Mouse (Mus musculus) embryonic facial prominence, embryonic 10.5 days (tissue): ENCODE results near the gene Trcg1. TPM values are rescaled to one million over a fixed set of nuclear protein-coding genes. Genes with fewer than 3 reads are reported as not detected.

Experiments used
- DNase-seq: peaks from one replicate; pipeline ENCODE4 v3.0.0-alpha.2; 2017; ENCODE audit warnings: low spot score
- H3K27ac ChIP-seq: fragments of 300-500 bp; sonication (generic); replicated peaks from 2 replicates; pipeline ENCODE4 v1.5.1; 2016; ENCODE audit warnings: mild to moderate bottlenecking
- H3K27me3 ChIP-seq: fragments of 300-500 bp; sonication (generic); replicated peaks from 2 replicates; pipeline ENCODE4 v1.6.1; 2016; ENCODE audit warnings: low read depth, mild to moderate bottlenecking; ENCODE audit not compliant: poor library complexity, severe bottlenecking
- H3K36me3 ChIP-seq: fragments of 300-500 bp; sonication (generic); replicated peaks from 2 replicates; pipeline ENCODE4 v1.6.1; 2016; ENCODE audit warnings: mild to moderate bottlenecking, moderate library complexity
- H3K4me1 ChIP-seq: fragments of 300-500 bp; sonication (generic); 2 replicates; pipeline ENCODE4 v1.6.1; 2016
- H3K4me3 ChIP-seq: fragments of 300-500 bp; sonication (generic); 2 replicates; pipeline ENCODE4 v1.5.1; 2016; ENCODE audit warnings: mild to moderate bottlenecking, moderate library complexity
- H3K9me3 ChIP-seq: fragments of 300-500 bp; sonication (generic); 2 replicates; pipeline ENCODE4 v1.6.1; 2016; ENCODE audit warnings: mild to moderate bottlenecking
- WGBS: fragments of 180-500 bp; shearing (Covaris S2); methylation state at CpG from one replicate; pipeline ENCODE4 v1.1.7; 2016; 5-methylcytosine and 5-hydroxymethylcytosine counted together
- polyA plus RNA-seq: library from polyadenylated mRNA; unstranded; fragments of >200 nt; fragmentation: Nextera tagmentation; extraction: Ambion mirVana; gene quantifications from 2 replicates; pipeline ENCODE4 v1.2.1, GENCODE M21; 2016

Trcg1 gene
- polyA plus RNA-seq, 1 experiment from 2014 or later = 0.07 TPM

GRCm38 (mm10) chr9:57256861-57257260 lies 20.5 kb downstream of the Trcg1 start:
- H3K9me3 ChIP-seq = no peaks in the 10 kb centered on the region
- H3K4me3 ChIP-seq = no peak overlapping the region
- DNase-seq = no peak
- no peak overlapping the region for H3K27ac ChIP-seq
- WGBS = 95% methylated on average over 11 of the region's 11 CpGs
- H3K36me3 ChIP-seq = peaks cover 71% of the 10 kb centered on the region
- H3K4me1 ChIP-seq = peaks cover 27% of the 10 kb centered on the region
- H3K27me3 ChIP-seq = peaks cover 6% of the 10 kb centered on the region; the same call in 1 of the 2 replicates

- Histone ChIP-seq H3K27ac (no peak overlapping the region), H3K9me3 (no peaks in the 10 kb centered on the region), H3K36me3 (peaks cover 63% of the 10 kb centered on the region), H3K4me3 (no peak overlapping the region), H3K4me1 (peaks cover 29% of the 10 kb centered on the region), H3K27me3 (peaks cover 6% of the 10 kb centered on the region; the same call in 1 of the 2 replicates)
- WGBS = 89% methylated on average over 9 of the region's 9 CpGs
- DNase-seq = no peak
These were observed 21.3 kb downstream of the Trcg1 start for GRCm38 (mm10) chr9:57257627-57258026.

GRCm38 (mm10) chr9:57259736-57260135 lies 23.4 kb downstream of the Trcg1 start:
- WGBS = 9% methylated on average over 3 of the region's 3 CpGs
- no peak overlapping the region for H3K4me3 ChIP-seq
- DNase-seq = peak; percentile 87
- peaks cover 24% of the 10 kb centered on the region for H3K27me3 ChIP-seq
- no peaks in the 10 kb centered on the region for H3K9me3 ChIP-seq
- H3K4me1 ChIP-seq = peaks cover 33% of the 10 kb centered on the region
- H3K27ac ChIP-seq = no peak overlapping the region
- peaks cover 42% of the 10 kb centered on the region for H3K36me3 ChIP-seq

- Histone ChIP-seq H3K27ac (peak overlapping the region; percentile 92), H3K4me1 (peaks cover 44% of the 10 kb centered on the region), H3K9me3 (no peaks in the 10 kb centered on the region), H3K4me3 (peak overlapping the region; percentile 86), H3K36me3 (peaks cover 31% of the 10 kb centered on the region), H3K27me3 (peaks cover 34% of the 10 kb centered on the region)
- WGBS = 13% methylated on average over 12 of the region's 12 CpGs
- no peak for DNase-seq
These were observed 24.6 kb downstream of the Trcg1 start for GRCm38 (mm10) chr9:57260940-57261339.

GRCm38 (mm10) chr9:57261516-57261912 lies 25.2 kb downstream of the Trcg1 start:
- Histone ChIP-seq H3K4me3 (peak overlapping the region; percentile 86), H3K27ac (peak overlapping the region; percentile 92), H3K4me1 (peaks cover 50% of the 10 kb centered on the region), H3K27me3 (peaks cover 39% of the 10 kb centered on the region), H3K9me3 (no peaks in the 10 kb centered on the region), H3K36me3 (peaks cover 25% of the 10 kb centered on the region)
- peak; percentile 59 for DNase-seq
- WGBS = under 1% methylated on average over 26 of the region's 26 CpGs

- Histone ChIP-seq H3K27ac (peak within 1 kb of the TSS; percentile 92), H3K4me3 (peak within 1 kb of the TSS; percentile 86), H3K9me3 (no peaks in the 10 kb centered on the region), H3K4me1 (peaks cover 57% of the 10 kb centered on the region), H3K36me3 (peaks cover 19% of the 10 kb centered on the region), H3K27me3 (peaks cover 43% of the 10 kb centered on the region)
- WGBS = under 1% methylated on average over 87 of the region's 87 CpGs
- DNase-seq = peak; percentile 86
These were observed 25.8 kb downstream of the Trcg1 start, which contains the start of gene 1700017B05Rik for GRCm38 (mm10) chr9:57261913-57262794. 1700017B05Rik (minus strand) TSS chr9:57262612.

- peaks cover 65% of the 10 kb centered on the region for H3K4me1 ChIP-seq
- H3K4me3 ChIP-seq = peak overlapping the region; percentile 86
- WGBS = 49% methylated on average over 13 of the region's 13 CpGs
- DNase-seq = no peak
- H3K27me3 ChIP-seq = peaks cover 43% of the 10 kb centered on the region
- no peaks in the 10 kb centered on the region for H3K9me3 ChIP-seq
- peak overlapping the region; percentile 92 for H3K27ac ChIP-seq
- peaks cover 10% of the 10 kb centered on the region for H3K36me3 ChIP-seq
These were observed 26.7 kb downstream of the Trcg1 start for GRCm38 (mm10) chr9:57262795-57263684.

GRCm38 (mm10) chr9:57265125-57265524 lies 28.8 kb downstream of the Trcg1 start:
- Histone ChIP-seq H3K4me1 (peaks cover 83% of the 10 kb centered on the region), H3K27ac (no peak overlapping the region), H3K4me3 (no peak overlapping the region), H3K36me3 (no peaks in the 10 kb centered on the region), H3K27me3 (peaks cover 54% of the 10 kb centered on the region), H3K9me3 (no peaks in the 10 kb centered on the region)
- 41% methylated on average over 5 of the region's 5 CpGs for WGBS
- DNase-seq = peak; percentile 35

GRCm38 (mm10) chr9:57267421-57267820 lies 31.1 kb downstream of the Trcg1 start:
- peaks cover 86% of the 10 kb centered on the region for H3K4me1 ChIP-seq
- peak; percentile 38 for DNase-seq
- no peaks in the 10 kb centered on the region for H3K36me3 ChIP-seq
- peaks cover 58% of the 10 kb centered on the region for H3K27me3 ChIP-seq
- no peak overlapping the region for H3K4me3 ChIP-seq
- peak overlapping the region; percentile 32; the same call in 1 of the 2 replicates for H3K27ac ChIP-seq
- 13% methylated on average over 5 of the region's 5 CpGs for WGBS
- no peaks in the 10 kb centered on the region for H3K9me3 ChIP-seq

- Histone ChIP-seq H3K27ac (no peak overlapping the region), H3K4me1 (peaks cover 88% of the 10 kb centered on the region), H3K4me3 (no peak overlapping the region)
These were observed 31.7 kb downstream of the Trcg1 start for GRCm38 (mm10) chr9:57268078-57268477.

GRCm38 (mm10) chr9:57268575-57268974 lies 32.2 kb downstream of the Trcg1 start:
- DNase-seq = no peak
- H3K27ac ChIP-seq = no peak overlapping the region
- H3K27me3 ChIP-seq = peaks cover 56% of the 10 kb centered on the region
- H3K36me3 ChIP-seq = no peaks in the 10 kb centered on the region
- H3K4me3 ChIP-seq = no peak overlapping the region
- peaks cover 89% of the 10 kb centered on the region for H3K4me1 ChIP-seq
- 6% methylated on average over 3 of the region's 3 CpGs for WGBS
- no peaks in the 10 kb centered on the region for H3K9me3 ChIP-seq

More at GRCm38 (mm10) chr9:57268078-57268477, 31.7 kb downstream of the Trcg1 start:
- no peak for DNase-seq
- H3K27me3 ChIP-seq = peaks cover 61% of the 10 kb centered on the region
- WGBS = 23% methylated on average over 10 of the region's 10 CpGs
- H3K9me3 ChIP-seq = no peaks in the 10 kb centered on the region
- no peaks in the 10 kb centered on the region for H3K36me3 ChIP-seq

- Histone ChIP-seq H3K9me3 (no peaks in the 10 kb centered on the region), H3K27ac (no peak overlapping the region), H3K4me3 (no peak overlapping the region), H3K4me1 (peaks cover 96% of the 10 kb centered on the region), H3K27me3 (peaks cover 48% of the 10 kb centered on the region), H3K36me3 (no peaks in the 10 kb centered on the region)
- 31% methylated on average over 1 of the region's 1 CpGs for WGBS
- no peak for DNase-seq
These were observed 33.0 kb downstream of the Trcg1 start for GRCm38 (mm10) chr9:57269384-57269783.
